Mouse (Mus musculus): ENCODE measurements around the gene Tk1.

Tk1 gene

DNA sequence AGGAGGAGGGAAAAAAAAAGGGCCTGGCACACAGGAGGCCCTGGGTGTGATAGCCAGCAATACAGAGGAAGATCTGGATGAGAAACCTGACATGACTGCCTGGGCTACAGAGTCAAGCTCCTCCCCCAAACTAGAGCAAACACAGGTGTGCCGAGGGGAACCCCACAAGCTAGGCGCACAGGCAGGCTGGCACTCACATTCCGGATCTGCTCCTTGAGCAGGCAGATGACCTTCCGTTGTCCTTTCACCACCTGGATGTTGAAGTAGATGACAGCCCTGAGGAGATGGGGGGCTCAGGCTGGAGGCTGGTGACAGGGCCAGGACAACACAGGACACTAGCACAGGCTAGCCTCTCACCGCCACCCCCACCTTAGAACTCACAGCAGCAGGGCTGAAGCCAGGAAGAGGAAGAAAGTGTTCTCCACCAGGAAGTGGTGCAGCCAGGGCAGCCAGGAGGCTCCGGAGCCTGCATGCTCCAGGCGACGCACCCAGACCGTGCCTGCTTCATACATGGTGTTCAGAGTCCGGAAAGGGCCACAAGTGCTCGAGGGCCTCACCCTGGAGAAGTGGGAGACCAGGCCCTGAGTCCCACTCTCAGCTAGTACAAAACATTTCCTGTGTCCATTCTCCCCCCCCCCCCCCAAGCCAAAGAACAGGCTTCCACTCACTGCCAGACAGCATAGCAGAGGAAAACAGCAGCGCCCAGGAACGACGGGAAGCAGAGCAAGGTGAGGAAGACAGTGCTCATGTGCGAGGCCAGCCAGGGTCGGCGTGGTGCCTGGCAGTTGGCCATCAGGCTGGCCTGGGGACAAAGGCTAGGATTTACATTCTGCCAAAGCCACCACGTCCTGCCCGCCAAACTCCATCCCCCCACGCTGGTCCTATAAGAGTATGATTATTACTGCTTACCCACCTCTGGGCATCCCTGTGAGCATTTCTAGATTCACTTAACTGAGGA lies 56.9 kb downstream of the Tk1 start:
- no peak for ATAC-seq (ENCODE audit: low TSS enrichment)

DNA sequence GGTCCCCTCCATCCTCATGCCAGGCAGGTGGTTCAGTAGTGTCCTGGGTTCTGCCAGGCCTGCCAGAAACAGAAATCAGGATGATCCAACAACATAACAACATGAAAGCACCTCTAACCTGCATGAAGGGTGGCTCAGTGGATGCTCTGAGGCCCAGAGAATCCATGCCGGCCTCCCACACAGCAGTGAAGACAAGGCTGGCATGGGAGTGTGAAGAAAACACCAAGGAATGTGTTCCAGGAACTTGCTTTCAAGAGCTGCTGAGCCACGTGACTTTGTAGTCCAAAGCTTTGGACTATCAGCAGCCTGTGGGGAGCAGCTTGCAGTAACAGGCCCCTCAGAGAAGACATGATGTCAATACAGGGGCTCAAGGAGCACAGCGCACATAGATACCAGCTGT lies 59.6 kb downstream of the Tk1 start:
- ATAC-seq (ENCODE audit: low TSS enrichment), result peak; percentile 47
